Mouse (Mus musculus) embryonic facial prominence, embryonic 10.5 days (tissue): ENCODE results near the gene Fam240a. TPM values are rescaled to one million over a fixed set of nuclear protein-coding genes. Genes with fewer than 3 reads are reported as not detected.
A peak's percentile ranks its signal among the peaks of the same experiment; 100 is the strongest.

ENCODE experiments used
- DNase-seq: peaks from one replicate; pipeline ENCODE4 v3.0.0-alpha.2; 2017; ENCODE audit warnings: low spot score
- H3K27ac ChIP-seq: fragments of 300-500 bp; sonication (generic); replicated peaks from 2 replicates; pipeline ENCODE4 v1.5.1; 2016; ENCODE audit warnings: mild to moderate bottlenecking
- H3K27me3 ChIP-seq: fragments of 300-500 bp; sonication (generic); replicated peaks from 2 replicates; pipeline ENCODE4 v1.6.1; 2016; ENCODE audit warnings: low read depth, mild to moderate bottlenecking; ENCODE audit not compliant: poor library complexity, severe bottlenecking
- H3K36me3 ChIP-seq: fragments of 300-500 bp; sonication (generic); replicated peaks from 2 replicates; pipeline ENCODE4 v1.6.1; 2016; ENCODE audit warnings: mild to moderate bottlenecking, moderate library complexity
- H3K4me1 ChIP-seq: fragments of 300-500 bp; sonication (generic); 2 replicates; pipeline ENCODE4 v1.6.1; 2016
- H3K4me3 ChIP-seq: fragments of 300-500 bp; sonication (generic); 2 replicates; pipeline ENCODE4 v1.5.1; 2016; ENCODE audit warnings: mild to moderate bottlenecking, moderate library complexity
- H3K9me3 ChIP-seq: fragments of 300-500 bp; sonication (generic); 2 replicates; pipeline ENCODE4 v1.6.1; 2016; ENCODE audit warnings: mild to moderate bottlenecking
- WGBS: fragments of 180-500 bp; shearing (Covaris S2); methylation state at CpG from one replicate; pipeline ENCODE4 v1.1.7; 2016; 5-methylcytosine and 5-hydroxymethylcytosine counted together
- polyA plus RNA-seq: library from polyadenylated mRNA; unstranded; fragments of >200 nt; fragmentation: Nextera tagmentation; extraction: Ambion mirVana; gene quantifications from 2 replicates; pipeline ENCODE4 v1.2.1, GENCODE M21; 2016

The Fam240a gene
- polyA plus RNA-seq, 1 experiment from 2014 or later, result not detected

- Histone ChIP-seq H3K4me3 (no peak overlapping the region), H3K27ac (no peak overlapping the region)
- 90% methylated on average over 4 of the region's 4 CpGs for WGBS
These were observed 14.4 kb downstream of the Fam240a start for GRCm38 (mm10) chr9:110902271-110902670.

DNA sequence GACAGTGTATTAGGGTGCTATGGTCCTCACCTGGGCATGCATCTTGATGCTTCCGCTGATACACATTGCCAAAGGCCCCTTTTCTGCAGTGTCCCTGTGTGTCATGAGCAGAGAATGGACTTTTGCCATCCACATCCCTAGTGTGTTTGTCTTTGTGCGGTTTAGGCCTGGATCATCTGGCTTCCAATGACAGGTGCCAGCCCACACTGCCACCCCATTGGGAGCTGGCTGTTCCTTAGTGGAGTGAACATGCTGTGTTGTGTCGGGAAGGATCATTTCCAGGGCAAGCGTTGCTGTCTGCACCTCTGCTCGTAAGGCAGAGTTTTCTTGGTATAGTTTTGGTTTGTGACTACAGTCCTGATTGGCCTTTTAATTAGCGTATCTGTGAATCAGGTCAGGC is 15.5 kb downstream of the Fam240a start:
- no peaks in the 10 kb centered on the region for H3K9me3 ChIP-seq
- H3K4me3 ChIP-seq, result no peak overlapping the region
- H3K4me1 ChIP-seq, result peaks cover 14% of the 10 kb centered on the region
- no peak for DNase-seq
- 0 out of 2 replicates have a peak, but pooled peaks cover 4% of the 10 kb centered on the region for H3K27me3 ChIP-seq
- WGBS, result 89% methylated on average over 6 of the region's 6 CpGs
- no peaks in the 10 kb centered on the region for H3K36me3 ChIP-seq
- no peak overlapping the region for H3K27ac ChIP-seq

More at GRCm38 (mm10) chr9:110902271-110902670, 14.4 kb downstream of the Fam240a start:
- Histone ChIP-seq H3K4me1 (peaks cover 3% of the 10 kb centered on the region; the same call in 1 of the 2 replicates), H3K27me3 (0 out of 2 replicates have a peak, but pooled peaks cover 4% of the 10 kb centered on the region), H3K9me3 (no peaks in the 10 kb centered on the region), H3K36me3 (no peaks in the 10 kb centered on the region)
- DNase-seq, result no peak

DNA sequence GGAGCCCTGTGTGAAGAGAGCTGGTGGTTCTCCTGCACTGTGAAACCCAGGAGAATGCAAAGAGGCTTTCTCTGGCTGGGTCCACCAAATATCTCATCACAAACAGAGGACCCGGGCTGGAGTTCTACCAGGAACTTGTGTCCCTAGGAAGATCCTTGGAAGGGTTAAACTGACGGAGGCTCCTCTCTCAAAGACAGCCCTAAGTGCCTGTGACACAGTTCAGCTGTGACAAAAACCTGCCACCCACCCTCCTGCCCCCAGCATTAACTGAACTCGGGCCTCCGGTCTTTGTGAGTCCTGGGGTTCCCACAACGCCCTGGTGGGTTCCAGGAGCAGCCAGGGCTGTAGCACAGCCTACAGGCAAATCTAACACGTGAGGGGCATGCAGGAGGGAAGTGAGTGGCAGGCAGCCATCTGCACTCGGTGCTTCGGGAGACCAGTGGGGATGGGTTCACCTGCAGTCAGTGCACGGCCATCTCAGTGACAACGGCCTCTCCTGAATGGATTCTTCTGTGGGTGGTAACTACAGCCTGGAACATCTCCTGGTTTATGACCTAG is 17.1 kb downstream of the Fam240a start:
- peaks cover 25% of the 10 kb centered on the region for H3K4me1 ChIP-seq
- no peak overlapping the region for H3K27ac ChIP-seq
- no peaks in the 10 kb centered on the region for H3K36me3 ChIP-seq
- no peaks in the 10 kb centered on the region for H3K9me3 ChIP-seq
- peaks cover 16% of the 10 kb centered on the region for H3K27me3 ChIP-seq
- DNase-seq, result no peak
- WGBS, result 69% methylated on average over 10 of the region's 10 CpGs
- H3K4me3 ChIP-seq, result no peak overlapping the region

DNA sequence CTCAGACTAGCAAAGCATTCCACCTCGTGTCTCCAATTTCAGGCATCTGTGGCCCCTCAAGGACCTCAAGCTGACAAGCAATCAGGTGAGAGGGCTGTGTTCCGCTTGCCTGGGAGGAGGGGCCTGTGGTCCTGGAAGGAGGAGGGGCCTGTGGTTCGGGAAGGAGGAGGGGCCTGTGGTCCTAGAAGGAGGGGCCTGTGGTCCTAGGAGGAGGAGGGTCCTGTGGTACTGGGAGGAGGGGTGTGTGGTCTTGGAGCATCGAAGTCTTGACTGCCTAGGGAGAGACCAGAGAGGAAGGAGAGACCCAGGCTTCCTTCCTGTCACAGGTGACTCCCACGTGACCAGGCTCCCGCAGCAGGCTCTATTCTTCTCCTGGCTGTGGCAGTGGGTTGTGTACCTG is 20.1 kb downstream of the Fam240a start:
- Histone ChIP-seq H3K27ac (peak overlapping the region; percentile 65; the same call in 1 of the 2 replicates), H3K4me3 (peak overlapping the region; percentile 45), H3K9me3 (no peaks in the 10 kb centered on the region), H3K27me3 (peaks cover 26% of the 10 kb centered on the region), H3K36me3 (no peaks in the 10 kb centered on the region), H3K4me1 (peaks cover 38% of the 10 kb centered on the region)
- 3% methylated on average over 6 of the region's 6 CpGs for WGBS
- peak; percentile 82 for DNase-seq

DNA sequence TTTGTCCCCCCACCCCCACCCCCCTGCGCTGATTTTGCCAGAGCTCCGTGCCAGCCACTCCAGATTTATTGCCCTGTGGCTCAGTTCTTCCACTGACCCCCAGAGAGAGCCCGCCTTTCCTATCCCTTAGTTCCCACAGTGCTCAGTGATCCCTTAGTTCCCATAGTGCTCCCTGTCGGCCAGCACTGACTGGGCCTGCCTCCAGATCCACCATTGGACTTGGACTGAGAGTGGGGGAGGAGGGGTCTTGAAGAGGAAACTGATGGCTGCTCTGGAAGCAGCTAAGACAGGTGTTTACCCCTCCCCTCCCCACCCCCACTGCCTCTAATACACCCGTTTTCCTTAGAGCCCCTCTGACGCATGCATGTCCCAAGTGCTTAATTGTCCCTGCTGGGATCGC is 20.7 kb downstream of the Fam240a start:
- H3K27ac ChIP-seq, result peak overlapping the region; percentile 65
- H3K9me3 ChIP-seq, result no peaks in the 10 kb centered on the region
- peaks cover 26% of the 10 kb centered on the region for H3K27me3 ChIP-seq
- no peaks in the 10 kb centered on the region for H3K36me3 ChIP-seq
- WGBS, result 15% methylated on average over 7 of the region's 7 CpGs
- peaks cover 40% of the 10 kb centered on the region for H3K4me1 ChIP-seq
- peak overlapping the region; percentile 45 for H3K4me3 ChIP-seq
- peak; percentile 37 for DNase-seq

GRCm38 (mm10) chr9:110895507-110895906 is 21.2 kb downstream of the Fam240a start:
- H3K36me3 ChIP-seq, result no peaks in the 10 kb centered on the region
- H3K4me1 ChIP-seq, result peaks cover 42% of the 10 kb centered on the region
- H3K27me3 ChIP-seq, result peaks cover 26% of the 10 kb centered on the region
- H3K27ac ChIP-seq, result peak overlapping the region; percentile 65; the same call in 1 of the 2 replicates
- no peak for DNase-seq
- H3K4me3 ChIP-seq, result peak overlapping the region; percentile 45; the same call in 1 of the 2 replicates
- WGBS, result 54% methylated on average over 5 of the region's 5 CpGs
- no peaks in the 10 kb centered on the region for H3K9me3 ChIP-seq

- WGBS, result 67% methylated on average over 10 of the region's 10 CpGs
- peaks cover 22% of the 10 kb centered on the region for H3K27me3 ChIP-seq
- H3K36me3 ChIP-seq, result no peaks in the 10 kb centered on the region
- H3K27ac ChIP-seq, result no peak overlapping the region
- H3K9me3 ChIP-seq, result no peaks in the 10 kb centered on the region
- no peak overlapping the region for H3K4me3 ChIP-seq
- no peak for DNase-seq
- peaks cover 55% of the 10 kb centered on the region for H3K4me1 ChIP-seq
These were observed 23.2 kb downstream of the Fam240a start for GRCm38 (mm10) chr9:110893429-110893828.

DNA sequence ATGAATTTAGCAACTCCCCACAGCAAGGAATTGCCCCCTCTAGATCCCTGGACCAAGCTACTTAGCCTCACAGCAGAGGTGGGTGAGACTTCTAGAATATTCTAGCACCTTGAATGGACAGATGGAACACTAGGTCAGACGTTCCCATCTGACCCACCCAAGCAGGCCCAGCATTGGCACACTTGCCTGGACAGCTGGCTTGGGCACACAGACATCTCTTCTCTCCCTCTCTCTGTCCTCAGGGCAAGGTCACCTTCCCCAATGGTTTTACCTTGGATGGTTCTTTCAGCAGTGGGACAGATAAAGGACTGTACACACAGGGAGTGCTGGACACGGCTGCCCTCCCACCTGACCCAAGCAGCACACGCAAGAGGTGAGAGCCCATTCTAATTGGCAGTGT is 24.1 kb downstream of the Fam240a start:
- H3K4me1 ChIP-seq, result peaks cover 61% of the 10 kb centered on the region

GRCm38 (mm10) chr9:110891077-110891828 is 25.4 kb downstream of the Fam240a start:
- Histone ChIP-seq H3K4me1 (peaks cover 54% of the 10 kb centered on the region), H3K9me3 (no peaks in the 10 kb centered on the region)
- 79% methylated on average over 12 of the region's 12 CpGs for WGBS

More for the DNA sequence above, 24.1 kb downstream of the Fam240a start:
- Histone ChIP-seq H3K9me3 (no peaks in the 10 kb centered on the region), H3K4me3 (no peak overlapping the region), H3K27ac (no peak overlapping the region), H3K27me3 (peaks cover 22% of the 10 kb centered on the region), H3K36me3 (no peaks in the 10 kb centered on the region)
- WGBS, result 84% methylated on average over 3 of the region's 3 CpGs
- DNase-seq, result no peak

DNA sequence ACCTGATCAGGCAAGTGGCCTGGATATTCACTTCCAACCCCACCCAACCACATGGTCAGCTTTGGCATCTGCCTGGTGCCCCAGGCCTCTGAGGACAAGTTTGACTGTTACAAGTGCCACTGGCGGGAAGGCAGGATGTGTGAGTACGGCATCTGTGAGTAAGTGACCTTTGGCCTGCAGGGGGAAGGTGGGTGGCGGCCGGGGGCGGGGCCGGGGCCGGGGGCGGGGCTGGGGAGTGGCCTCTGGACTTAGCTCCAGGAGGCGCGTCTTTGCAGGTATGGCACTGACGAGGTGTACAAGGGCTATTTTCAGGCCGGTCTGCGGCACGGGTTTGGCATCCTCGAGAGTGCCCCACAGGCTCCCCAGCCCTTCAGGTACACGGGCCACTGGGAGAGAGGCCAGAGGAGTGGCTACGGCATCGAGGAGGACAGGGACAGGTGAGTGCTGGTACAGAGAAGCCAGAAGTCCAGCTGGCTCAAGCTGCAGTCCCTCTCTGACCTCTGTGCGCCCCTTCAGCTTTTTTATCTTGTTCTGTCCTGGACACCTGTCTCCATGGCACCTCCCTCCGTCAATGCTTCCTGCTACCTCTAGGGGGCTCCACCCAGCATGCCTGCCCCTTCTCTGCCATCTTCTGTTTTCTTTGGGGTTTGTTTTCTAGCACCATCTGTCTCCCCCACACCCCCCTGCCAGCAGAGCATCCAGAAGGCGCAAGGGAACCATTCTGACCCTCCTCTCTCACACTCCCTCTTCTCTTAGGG is 26.5 kb downstream of the Fam240a start:
- Histone ChIP-seq H3K27ac (no peak overlapping the region; the same call in 1 of the 2 replicates), H3K4me1 (peaks cover 44% of the 10 kb centered on the region), H3K36me3 (no peaks in the 10 kb centered on the region), H3K9me3 (no peaks in the 10 kb centered on the region), H3K4me3 (peak overlapping the region; percentile 28), H3K27me3 (peaks cover 17% of the 10 kb centered on the region)
- DNase-seq, result peak; percentile 67
- 10% methylated on average over 21 of the region's 21 CpGs for WGBS

More at GRCm38 (mm10) chr9:110891077-110891828, 25.4 kb downstream of the Fam240a start:
- Histone ChIP-seq H3K4me3 (no peak overlapping the region), H3K36me3 (no peaks in the 10 kb centered on the region), H3K27ac (no peak overlapping the region; the same call in 1 of the 2 replicates), H3K27me3 (peaks cover 22% of the 10 kb centered on the region)
- no peak for DNase-seq

GRCm38 (mm10) chr9:110888935-110889334 is 27.7 kb downstream of the Fam240a start:
- no peak overlapping the region; the same call in 1 of the 2 replicates for H3K27ac ChIP-seq
- no peaks in the 10 kb centered on the region for H3K36me3 ChIP-seq
- peaks cover 4% of the 10 kb centered on the region for H3K27me3 ChIP-seq
- DNase-seq, result no peak
- H3K4me1 ChIP-seq, result peaks cover 42% of the 10 kb centered on the region
- no peak overlapping the region for H3K4me3 ChIP-seq
- H3K9me3 ChIP-seq, result no peaks in the 10 kb centered on the region
- 94% methylated on average over 14 of the region's 14 CpGs for WGBS
